Comparison of ENCODE assay signal across 24 mouse cellular contexts in the genomic region with DNA sequence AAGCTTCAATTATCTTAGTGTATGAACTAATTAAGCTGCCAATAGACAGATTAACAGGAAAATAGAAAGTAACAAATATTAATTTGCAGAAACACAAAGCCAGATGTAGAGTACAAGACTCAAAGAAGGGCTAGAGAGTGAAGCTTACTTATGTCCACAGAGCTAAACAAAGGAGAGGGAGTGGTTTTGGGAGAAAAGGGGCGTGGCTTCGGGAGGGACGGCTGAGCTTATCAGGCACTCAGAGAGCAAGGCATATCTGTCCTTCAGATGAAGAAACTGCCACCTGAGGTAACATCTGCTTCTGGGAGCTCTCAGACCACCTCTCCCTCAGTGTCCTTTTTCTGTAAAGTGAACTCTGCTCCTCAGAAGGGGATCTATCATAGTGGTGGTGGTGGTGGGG.
DNase-seq lines count a peak whose midpoint lies in the region; ATAC-seq lines count a peak whose summit lies in the region.
"Had no signal": no experiment of that assay in that cellular context is flagged by ENCODE, and none has a peak within 500 bp of the region (broad histone marks: within the 10 kb centered on the region; RNA-seq: fewer than 3 reads in every experiment).

No protein-coding gene starts in this region.

- H3K4me1 ChIP-seq in forebrain, embryonic 10.5 days, result peaks cover 4% of the 10 kb centered on the region; the same call in 1 of the 2 replicates
- no peaks in the 10 kb centered on the region for H3K4me1 ChIP-seq in forebrain, embryonic 14.5 days (ENCODE audit: control insufficient read depth, insufficient read depth, low read length)
- 0 out of 2 replicates have a peak, but pooled peaks cover 2% of the 10 kb centered on the region for H3K4me1 ChIP-seq in forebrain, embryonic 16.5 days (replicated peaks; ENCODE audit: control insufficient read depth, insufficient read depth, low read length)
- H3K4me1 ChIP-seq: kidney, embryonic 15.5 days; stomach, embryonic 15.5 days had no signal

- no peaks in the 10 kb centered on the region for H3K27me3 ChIP-seq in forebrain, embryonic 10.5 days (ENCODE audit: poor library complexity, severe bottlenecking)
- no peaks in the 10 kb centered on the region for H3K27me3 ChIP-seq in forebrain, embryonic 14.5 days (replicated peaks; ENCODE audit: control insufficient read depth, insufficient read depth, low read length)
- H3K27me3 ChIP-seq in forebrain, embryonic 16.5 days (replicated peaks; ENCODE audit: control insufficient read depth, insufficient read depth, low read length), result no peaks in the 10 kb centered on the region
- H3K27me3 ChIP-seq: forebrain, embryonic 12.5 days; heart, embryonic 15.5 days; kidney, embryonic 15.5 days; neural tube, embryonic 13.5 days; stomach, embryonic 15.5 days had no signal

- H3K27ac ChIP-seq in forebrain, embryonic 10.5 days, result no peak overlapping the region
- H3K27ac ChIP-seq in forebrain, embryonic 14.5 days (ENCODE audit: low read depth, low read length), result no peak overlapping the region
- H3K27ac ChIP-seq in forebrain, embryonic 16.5 days (ENCODE audit: low read length), result no peak overlapping the region
- H3K27ac ChIP-seq: forebrain, embryonic 12.5 days; heart, embryonic 15.5 days; kidney, embryonic 15.5 days; midbrain, embryonic 12.5 days; neural tube, embryonic 13.5 days; stomach, embryonic 15.5 days had no signal

- DNase-seq in retina, postnatal 1 day, result peak; percentile 45
- DNase-seq in retina, embryonic 14.5 days (ENCODE audit: low spot score), result no peak
- peak; percentile 47 for DNase-seq in WW6 (ENCODE audit: low read depth, low spot score)
- DNase-seq in embryo, embryonic 11 days, result peak; percentile 13
- DNase-seq in forebrain, embryonic 10.5 days (ENCODE audit: extremely low spot score, low spot score), result no peak
- no peak for DNase-seq in forebrain, embryonic 14.5 days (ENCODE audit: low spot score)
- DNase-seq in right cerebral cortex, adult 18-20 months, result no peak
- DNase-seq: adrenal gland, adult 8-10 months; cerebellum, adult 11 months; cerebellum, postnatal 10 days; gastrocnemius, postnatal 14 days; heart, adult 18-20 months; heart, postnatal 4 days; kidney, postnatal 4 days; thymus, adult 18-20 months had no signal

- ATAC-seq in forebrain, embryonic 14.5 days, result no peak
- ATAC-seq in forebrain, embryonic 16.5 days, result no peak
- ATAC-seq: hindbrain, embryonic 16.5 days; intestine, postnatal 0 days had no signal

- no peak overlapping the region for H3K4me3 ChIP-seq in forebrain, embryonic 10.5 days
- H3K4me3 ChIP-seq in forebrain, embryonic 14.5 days (ENCODE audit: low read depth, low read length), result no peak overlapping the region
- H3K4me3 ChIP-seq in forebrain, embryonic 16.5 days (replicated peaks; ENCODE audit: low read length), result no peak overlapping the region
- H3K4me3 ChIP-seq: forebrain, embryonic 12.5 days; heart, embryonic 15.5 days; kidney, embryonic 15.5 days; midbrain, embryonic 12.5 days; neural tube, embryonic 13.5 days; stomach, embryonic 15.5 days had no signal

- H3K36me3 ChIP-seq in forebrain, embryonic 10.5 days (replicated peaks), result no peaks in the 10 kb centered on the region
- H3K36me3 ChIP-seq in forebrain, embryonic 14.5 days (ENCODE audit: control insufficient read depth, insufficient read depth, low read length), result no peaks in the 10 kb centered on the region
- H3K36me3 ChIP-seq in forebrain, embryonic 16.5 days (ENCODE audit: control insufficient read depth, insufficient read depth), result no peaks in the 10 kb centered on the region
- H3K36me3 ChIP-seq: forebrain, embryonic 12.5 days; heart, embryonic 15.5 days; kidney, embryonic 15.5 days; midbrain, embryonic 12.5 days; neural tube, embryonic 13.5 days; stomach, embryonic 15.5 days had no signal

- 44% methylated on average over 3 of the region's 3 CpGs for WGBS in forebrain, embryonic 10.5 days
- WGBS in forebrain, embryonic 14.5 days, result 27% methylated on average over 3 of the region's 3 CpGs
- WGBS in forebrain, embryonic 16.5 days, result 38% methylated on average over 3 of the region's 3 CpGs

- H3K9ac ChIP-seq in forebrain, embryonic 14.5 days (ENCODE audit: low read length), result no peak overlapping the region
- no peak overlapping the region for H3K9ac ChIP-seq in forebrain, embryonic 16.5 days (replicated peaks; ENCODE audit: low read depth, low read length)
- H3K9ac ChIP-seq: forebrain, embryonic 12.5 days; heart, embryonic 15.5 days; kidney, embryonic 15.5 days; midbrain, embryonic 12.5 days; neural tube, embryonic 13.5 days; stomach, embryonic 15.5 days had no signal

- no peak overlapping the region for H3K4me2 ChIP-seq in forebrain, embryonic 14.5 days (ENCODE audit: low read length)
- no peak overlapping the region for H3K4me2 ChIP-seq in forebrain, embryonic 16.5 days (ENCODE audit: low read length)
- H3K4me2 ChIP-seq: forebrain, embryonic 12.5 days; heart, embryonic 15.5 days; kidney, embryonic 15.5 days; midbrain, embryonic 12.5 days; neural tube, embryonic 13.5 days; stomach, embryonic 15.5 days had no signal

- no peaks in the 10 kb centered on the region for H3K9me3 ChIP-seq in forebrain, embryonic 10.5 days
- H3K9me3 ChIP-seq in forebrain, embryonic 14.5 days (replicated peaks; ENCODE audit: control insufficient read depth, low read length), result no peaks in the 10 kb centered on the region
- no peaks in the 10 kb centered on the region for H3K9me3 ChIP-seq in forebrain, embryonic 16.5 days (ENCODE audit: control insufficient read depth, low read length)
- H3K9me3 ChIP-seq: forebrain, embryonic 12.5 days; heart, embryonic 15.5 days; kidney, embryonic 15.5 days; midbrain, embryonic 12.5 days; neural tube, embryonic 13.5 days; stomach, embryonic 15.5 days had no signal

Comparison
In these comparisons a context has a peak if more than half of its experiments do, and no peak if none do; other contexts are left out.
1. DNase-seq: peak in retina, postnatal 1 day (single experiment), WW6 (single experiment) and embryo, embryonic 11 days (single experiment); none in retina, embryonic 14.5 days (single experiment), forebrain, embryonic 10.5 days (single experiment), forebrain, embryonic 14.5 days (single experiment) and right cerebral cortex, adult 18-20 months (single experiment).